Mouse (Mus musculus): Measurements from ENCODE around the gene Fgd4. TPM values are rescaled to one million over a fixed set of nuclear protein-coding genes. Genes with fewer than 3 reads are reported as not detected.

Fgd4 gene
- total and polyA plus RNA-seq, 2 experiments from 2014 or later, result 11.7 to 38.1 TPM

- WGBS, result 91% methylated on average over 5 of the region's 5 CpGs
These were observed 34.1 kb downstream of the Fgd4 start for GRCm38 (mm10) chr16:16566215-16566614.

GRCm38 (mm10) chr16:16565786-16566185 is 34.6 kb downstream of the Fgd4 start:
- no peak for ATAC-seq (ENCODE audit: low FRiP score)
- DNase-seq (ENCODE audit: low spot score), result no peak
- no peak overlapping the region for H3K27ac ChIP-seq (ENCODE audit: low read depth, low read length)
- H3K27me3 ChIP-seq (ENCODE audit: insufficient read depth, low read length), result no peaks in the 10 kb centered on the region
- no peaks in the 10 kb centered on the region for H3K36me3 ChIP-seq (ENCODE audit: insufficient read depth, low read length)
- H3K9ac ChIP-seq (replicated peaks; ENCODE audit: low read length, poor library complexity, severe bottlenecking), result no peak overlapping the region
- no peak overlapping the region for H3K4me2 ChIP-seq (ENCODE audit: low read depth, low read length, poor library complexity, severe bottlenecking)
- no peak for TF ChIP-seq CTCF (IDR thresholded peaks at IDR 0.05)
- H3K9me3 ChIP-seq (ENCODE audit: low read length), result no peaks in the 10 kb centered on the region
- no peaks in the 10 kb centered on the region for H3K4me1 ChIP-seq (ENCODE audit: insufficient read depth, low read length)
- H3K4me3 ChIP-seq (ENCODE audit: low read depth, low read length), result no peak overlapping the region

More at GRCm38 (mm10) chr16:16566215-16566614, 34.1 kb downstream of the Fgd4 start:
- H3K9ac ChIP-seq (replicated peaks; ENCODE audit: low read length, poor library complexity, severe bottlenecking), result no peak overlapping the region
- ATAC-seq (ENCODE audit: low FRiP score) (no peak), DNase-seq (ENCODE audit: low spot score) (no peak)
- no peaks in the 10 kb centered on the region for H3K36me3 ChIP-seq (ENCODE audit: insufficient read depth, low read length)
- H3K9me3 ChIP-seq (ENCODE audit: low read length), result no peaks in the 10 kb centered on the region
- H3K4me2 ChIP-seq (ENCODE audit: low read depth, low read length, poor library complexity, severe bottlenecking), result no peak overlapping the region
- H3K4me3 ChIP-seq (ENCODE audit: low read depth, low read length), result no peak overlapping the region
- H3K27me3 ChIP-seq (ENCODE audit: insufficient read depth, low read length), result no peaks in the 10 kb centered on the region
- TF ChIP-seq CTCF (IDR thresholded peaks at IDR 0.05), result no peak
- H3K27ac ChIP-seq (ENCODE audit: low read depth, low read length), result no peak overlapping the region
- no peaks in the 10 kb centered on the region for H3K4me1 ChIP-seq (ENCODE audit: insufficient read depth, low read length)

DNA sequence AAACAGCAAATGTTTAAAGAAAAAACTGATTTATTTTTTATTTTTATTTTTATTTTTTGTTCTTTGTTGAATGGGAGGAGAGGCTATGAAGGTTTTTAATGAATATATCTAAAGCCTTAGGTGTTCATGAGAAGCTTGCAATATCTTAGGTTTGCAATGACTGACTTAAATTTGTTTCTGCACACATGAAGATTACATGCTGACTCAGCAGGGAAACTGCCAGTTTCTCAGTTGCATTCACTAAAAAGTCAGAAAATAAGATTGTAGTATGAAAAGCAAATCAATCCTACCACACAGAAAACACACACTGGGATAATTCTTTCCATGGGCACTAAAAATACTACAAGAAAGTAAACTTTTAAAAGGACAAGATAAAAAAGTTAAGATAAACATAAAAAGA is 39.6 kb downstream of the Fgd4 start:
- ATAC-seq (ENCODE audit: low FRiP score), result no peak
- H3K9me3 ChIP-seq (ENCODE audit: low read length), result no peaks in the 10 kb centered on the region
- no peak overlapping the region; the same call in 1 of the 2 replicates for H3K4me3 ChIP-seq (ENCODE audit: low read depth, low read length)
- H3K27me3 ChIP-seq (ENCODE audit: insufficient read depth, low read length), result no peaks in the 10 kb centered on the region
- H3K9ac ChIP-seq (replicated peaks; ENCODE audit: low read length, poor library complexity, severe bottlenecking), result no peak overlapping the region
- TF ChIP-seq CTCF (IDR thresholded peaks at IDR 0.05), result no peak
- no peak overlapping the region for H3K4me2 ChIP-seq (ENCODE audit: low read depth, low read length, poor library complexity, severe bottlenecking)
- no peaks in the 10 kb centered on the region for H3K36me3 ChIP-seq (ENCODE audit: insufficient read depth, low read length)
- no peak for DNase-seq (ENCODE audit: low spot score)
- H3K27ac ChIP-seq (ENCODE audit: low read depth, low read length), result no peak overlapping the region
- H3K4me1 ChIP-seq (ENCODE audit: insufficient read depth, low read length), result peaks cover 8% of the 10 kb centered on the region; the same call in 1 of the 2 replicates

GRCm38 (mm10) chr16:16559878-16560531 is 40.3 kb downstream of the Fgd4 start:
- peak; percentile 36 for TF ChIP-seq CTCF (IDR thresholded peaks at IDR 0.05)
- Histone ChIP-seq H3K9me3 (ENCODE audit: low read length) (no peaks in the 10 kb centered on the region), H3K4me2 (ENCODE audit: low read depth, low read length, poor library complexity, severe bottlenecking) (peak overlapping the region; percentile 71), H3K4me1 (ENCODE audit: insufficient read depth, low read length) (peaks cover 13% of the 10 kb centered on the region; the same call in 1 of the 2 replicates), H3K27me3 (ENCODE audit: insufficient read depth, low read length) (no peaks in the 10 kb centered on the region), H3K27ac (ENCODE audit: low read depth, low read length) (peak overlapping the region; percentile 75), H3K9ac (replicated peaks; ENCODE audit: low read length, poor library complexity, severe bottlenecking) (peak overlapping the region; percentile 50), H3K36me3 (ENCODE audit: insufficient read depth, low read length) (no peaks in the 10 kb centered on the region), H3K4me3 (ENCODE audit: low read depth, low read length) (peak overlapping the region; percentile 64)
- ATAC-seq (ENCODE audit: low FRiP score) (peak; percentile 97), DNase-seq (ENCODE audit: low spot score) (peak; percentile 96)
- WGBS, result 2% methylated on average over 9 of the region's 9 CpGs

DNA sequence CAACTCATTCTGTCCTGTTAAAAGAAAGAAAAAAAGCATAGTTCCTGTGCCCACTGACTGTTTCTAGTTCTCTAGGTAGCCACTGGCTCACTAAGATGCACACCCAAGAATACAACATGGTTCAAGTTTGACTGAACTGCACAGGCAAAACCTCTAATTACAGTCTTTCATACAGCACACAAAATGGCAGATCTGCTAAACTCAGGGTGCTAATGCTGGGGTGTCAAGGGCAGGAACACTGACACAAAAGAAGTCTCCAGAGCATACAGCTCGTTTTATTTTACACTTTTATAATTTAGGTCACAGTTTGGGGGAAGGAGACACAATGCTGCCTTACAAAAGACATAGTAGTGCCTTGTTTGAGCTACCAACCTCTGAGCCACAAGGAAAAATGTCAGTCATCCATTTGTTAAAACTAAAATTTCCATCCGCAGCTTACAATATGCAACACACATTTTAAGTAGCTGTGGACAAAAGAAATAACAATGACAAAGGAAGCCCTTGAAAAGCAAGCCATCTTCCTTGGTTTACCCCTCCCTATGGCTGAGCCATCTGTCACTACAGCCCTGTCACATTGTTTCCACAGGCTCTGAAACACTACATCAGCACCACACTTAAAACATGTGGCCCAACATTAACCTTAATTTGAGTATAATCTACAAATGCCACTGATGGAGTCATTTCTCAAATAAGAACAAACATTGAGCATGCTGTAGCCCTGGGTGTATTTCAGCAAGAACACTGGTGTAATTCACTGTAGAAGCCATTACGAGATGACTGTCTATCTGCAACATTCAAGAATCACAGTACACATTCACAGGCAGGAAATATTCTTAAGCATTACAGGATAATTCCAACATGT is 41.1 kb downstream of the Fgd4 start:
- peak; percentile 57; the same call in 1 of the 2 replicates for ATAC-seq (ENCODE audit: low FRiP score)
- no peaks in the 10 kb centered on the region for H3K9me3 ChIP-seq (ENCODE audit: low read length)
- H3K27me3 ChIP-seq (ENCODE audit: insufficient read depth, low read length), result no peaks in the 10 kb centered on the region
- WGBS, result 8% methylated on average over 3 of the region's 3 CpGs
- H3K4me1 ChIP-seq (ENCODE audit: insufficient read depth, low read length), result peaks cover 13% of the 10 kb centered on the region; the same call in 1 of the 2 replicates
- peak; percentile 64 for DNase-seq (ENCODE audit: low spot score)
- TF ChIP-seq CTCF (IDR thresholded peaks at IDR 0.05), result no peak
- H3K9ac ChIP-seq (replicated peaks; ENCODE audit: low read length, poor library complexity, severe bottlenecking), result peak overlapping the region; percentile 50
- peak overlapping the region; percentile 64 for H3K4me3 ChIP-seq (ENCODE audit: low read depth, low read length)
- peak overlapping the region; percentile 71 for H3K4me2 ChIP-seq (ENCODE audit: low read depth, low read length, poor library complexity, severe bottlenecking)
- H3K36me3 ChIP-seq (ENCODE audit: insufficient read depth, low read length), result no peaks in the 10 kb centered on the region
- peak overlapping the region; percentile 75 for H3K27ac ChIP-seq (ENCODE audit: low read depth, low read length)

DNA sequence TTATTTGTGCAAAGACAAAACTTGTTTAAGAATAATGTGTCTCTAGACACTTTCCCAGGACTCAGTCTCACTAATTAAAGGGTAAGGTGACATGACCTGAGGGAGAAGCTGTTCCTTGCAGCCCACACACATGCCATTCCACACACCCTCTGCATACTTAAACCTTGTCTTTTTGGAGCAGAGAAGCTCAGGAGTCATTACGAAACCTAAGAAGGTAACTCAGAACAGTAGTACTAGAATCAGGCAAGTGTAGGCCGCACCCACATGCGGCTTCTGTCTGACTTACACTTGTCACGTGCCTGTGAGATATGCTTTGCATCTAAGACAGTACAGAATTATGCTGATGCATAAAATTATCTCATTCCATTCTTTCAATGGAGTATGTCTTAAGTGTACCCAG is 42.6 kb downstream of the Fgd4 start:
- DNase-seq (ENCODE audit: low spot score) (no peak), ATAC-seq (ENCODE audit: low FRiP score) (no peak)
- Histone ChIP-seq H3K4me1 (ENCODE audit: insufficient read depth, low read length) (peaks cover 13% of the 10 kb centered on the region; the same call in 1 of the 2 replicates), H3K4me3 (ENCODE audit: low read depth, low read length) (peak overlapping the region; percentile 64), H3K27ac (ENCODE audit: low read depth, low read length) (no peak overlapping the region), H3K27me3 (ENCODE audit: insufficient read depth, low read length) (no peaks in the 10 kb centered on the region), H3K9me3 (ENCODE audit: low read length) (no peaks in the 10 kb centered on the region), H3K4me2 (ENCODE audit: low read depth, low read length, poor library complexity, severe bottlenecking) (peak overlapping the region; percentile 71), H3K9ac (replicated peaks; ENCODE audit: low read length, poor library complexity, severe bottlenecking) (no peak overlapping the region), H3K36me3 (ENCODE audit: insufficient read depth, low read length) (no peaks in the 10 kb centered on the region)
- WGBS, result 68% methylated on average over 4 of the region's 4 CpGs
- no peak for TF ChIP-seq CTCF (IDR thresholded peaks at IDR 0.05)

Data from midbrain, postnatal 0 days (tissue).